Mouse (Mus musculus): Measurements from ENCODE around the gene Wwc2.

Wwc2 gene

DNA sequence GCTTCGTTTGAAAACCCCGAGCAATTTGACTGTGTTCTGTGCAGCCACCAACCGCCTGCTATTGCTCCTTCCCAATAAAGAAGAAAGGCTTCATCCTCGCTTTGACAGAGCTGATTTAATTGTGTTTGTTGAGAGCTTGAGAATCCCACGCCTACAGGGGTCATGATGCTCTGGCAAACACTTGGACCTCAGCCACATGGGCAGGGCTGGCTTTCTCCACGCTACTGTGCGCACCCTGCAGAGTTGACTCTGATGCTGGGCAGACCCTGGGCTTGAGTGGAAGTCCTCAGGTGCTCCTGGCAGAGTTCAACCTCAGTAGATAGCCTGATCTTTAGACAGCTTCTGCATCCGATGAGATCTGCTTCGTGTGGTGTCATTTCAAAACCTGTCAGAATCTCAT, 198.7 kb downstream of the Wwc2 start:
- no peak for DNase-seq (ENCODE audit: low spot score in 2 of 2)

- DNase-seq (ENCODE audit: low spot score in 2 of 2) = no peak
Measured at GRCm38 (mm10) chr8:47787705-47788104, 203.0 kb downstream of the Wwc2 start.

DNA sequence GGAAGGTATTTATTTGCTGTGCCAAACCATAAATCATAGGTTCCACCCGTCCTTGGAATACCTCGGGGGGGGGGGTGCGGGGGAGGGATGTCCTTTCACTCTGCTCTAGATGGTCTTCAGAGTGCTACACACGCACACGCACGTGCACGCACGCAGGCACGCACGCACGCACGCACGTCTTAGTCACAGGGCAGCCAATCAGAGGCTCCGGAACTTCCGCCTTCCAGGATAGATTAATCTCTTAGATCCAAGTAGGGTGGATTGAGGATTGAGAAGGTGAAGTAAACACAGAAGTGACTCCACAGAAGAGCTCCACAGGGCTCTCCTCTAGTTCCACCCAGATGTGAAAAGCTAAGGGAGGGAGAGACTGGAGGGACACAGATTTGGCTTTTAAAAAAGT, 204.4 kb downstream of the Wwc2 start:
- DNase-seq (ENCODE audit: low spot score in 2 of 2) = no peak

- DNase-seq (ENCODE audit: low spot score in 2 of 2) = no peak
Measured at GRCm38 (mm10) chr8:47784436-47784835, 206.3 kb downstream of the Wwc2 start.

DNA sequence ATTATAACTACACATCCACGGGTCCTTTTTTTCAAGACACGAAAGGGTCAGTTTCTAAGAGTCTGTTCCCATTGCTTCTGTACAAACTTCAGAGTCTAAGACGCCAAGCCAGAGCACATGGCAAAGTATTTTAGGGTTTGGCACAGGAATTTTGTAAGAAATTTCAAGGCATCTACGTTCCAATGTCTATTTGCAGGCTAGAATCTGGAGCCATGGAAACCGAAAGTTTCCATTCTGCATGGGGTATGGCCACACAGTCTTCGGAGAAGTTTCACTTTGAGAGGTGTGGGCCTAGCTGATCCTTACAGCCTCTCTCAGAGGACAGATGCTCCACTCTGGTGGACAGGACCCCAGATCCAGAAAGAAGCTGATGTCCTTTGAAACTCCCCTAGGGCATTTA, 206.8 kb downstream of the Wwc2 start:
- DNase-seq (ENCODE audit: low spot score in 2 of 2) = no peak

GRCm38 (mm10) chr8:47783544-47783943, 207.2 kb downstream of the Wwc2 start:
- DNase-seq (ENCODE audit: low spot score in 2 of 2) = no peak

GRCm38 (mm10) chr8:47781881-47782280, 208.8 kb downstream of the Wwc2 start:
- no peak for DNase-seq (ENCODE audit: low spot score in 2 of 2)

- no peak for DNase-seq (ENCODE audit: low spot score in 2 of 2)
Measured at GRCm38 (mm10) chr8:47779589-47779988, 211.1 kb downstream of the Wwc2 start.

GRCm38 (mm10) chr8:47777415-47777814, 213.3 kb downstream of the Wwc2 start:
- no peak for DNase-seq (ENCODE audit: low spot score in 2 of 2)
